22 mouse cellular contexts compared by ENCODE assay signal in genomic region chr8:11637531-11637930, GRCm38 (mm10). TPM values are rescaled to one million over a fixed set of nuclear protein-coding genes. Genes with fewer than 3 reads are reported as not detected.
DNase-seq lines count a peak whose midpoint lies in the region; ATAC-seq lines count a peak whose summit lies in the region.
"Had no signal": no experiment of that assay in that cellular context is flagged by ENCODE, and none has a peak within 500 bp of the region (broad histone marks: within the 10 kb centered on the region; RNA-seq: fewer than 3 reads in every experiment).

No protein-coding gene starts in this region.

- no peak for DNase-seq in forebrain, embryonic 11.5 days (ENCODE audit: low spot score)
- peak; percentile 67 for DNase-seq in 416B (ENCODE audit: low read depth)
- peak; percentile 16 for DNase-seq in NIH3T3 (ENCODE audit: low read depth)
- no peak for DNase-seq in layer of hippocampus, postnatal 10 days (ENCODE audit: low spot score in 2 of 2)
- no peak for DNase-seq in liver
- DNase-seq: adrenal gland, adult 2 months; adrenal gland, postnatal 10 days; adrenal gland, postnatal 25 days; cerebellum, adult 11-12 months; cerebellum, adult 2 months; cerebellum, adult 9-11 months; cerebellum, postnatal 14 days; cerebellum, postnatal 36 days; embryo, embryonic 11 days; gastrocnemius, adult 2 months had no signal

- H3K4me3 ChIP-seq in forebrain, embryonic 12.5 days (replicated peaks) = no peak overlapping the region
- no peak overlapping the region for H3K4me3 ChIP-seq in forebrain, embryonic 16.5 days (replicated peaks; ENCODE audit: low read length)
- no peak overlapping the region for H3K4me3 ChIP-seq in forebrain, embryonic 15.5 days
- no peak overlapping the region for H3K4me3 ChIP-seq in forebrain, embryonic 11.5 days (ENCODE audit: low read depth, low read length)
- H3K4me3 ChIP-seq: embryonic facial prominence, embryonic 13.5 days; embryonic facial prominence, embryonic 15.5 days; erythroblast, embryonic 14.5 days; gastrocnemius, adult 2 months had no signal

- no peak overlapping the region for H3K9ac ChIP-seq in forebrain, embryonic 12.5 days
- H3K9ac ChIP-seq in forebrain, embryonic 16.5 days (replicated peaks; ENCODE audit: low read depth, low read length) = no peak overlapping the region
- no peak overlapping the region for H3K9ac ChIP-seq in forebrain, embryonic 15.5 days (replicated peaks)
- no peak overlapping the region for H3K9ac ChIP-seq in forebrain, embryonic 11.5 days (ENCODE audit: low read length)
- H3K9ac ChIP-seq: embryonic facial prominence, embryonic 13.5 days; embryonic facial prominence, embryonic 15.5 days had no signal

- no peaks in the 10 kb centered on the region for H3K27me3 ChIP-seq in forebrain, embryonic 12.5 days
- H3K27me3 ChIP-seq in forebrain, embryonic 16.5 days (replicated peaks; ENCODE audit: control insufficient read depth, insufficient read depth, low read length) = no peaks in the 10 kb centered on the region
- no peaks in the 10 kb centered on the region for H3K27me3 ChIP-seq in forebrain, embryonic 15.5 days
- no peaks in the 10 kb centered on the region for H3K27me3 ChIP-seq in forebrain, embryonic 11.5 days (ENCODE audit: control insufficient read depth, insufficient read depth, low read length)
- H3K27me3 ChIP-seq: embryonic facial prominence, embryonic 13.5 days; embryonic facial prominence, embryonic 15.5 days had no signal

- 0 out of 2 replicates have a peak overlapping the region, but pooled peaks have one; percentile 99 for H3K27ac ChIP-seq in forebrain, embryonic 12.5 days
- H3K27ac ChIP-seq in forebrain, embryonic 16.5 days (ENCODE audit: low read length) = no peak overlapping the region
- 0 out of 2 replicates have a peak overlapping the region, but pooled peaks have one; percentile 99 for H3K27ac ChIP-seq in forebrain, embryonic 15.5 days (replicated peaks)
- no peak overlapping the region for H3K27ac ChIP-seq in forebrain, embryonic 11.5 days (ENCODE audit: low read depth, low read length)
- H3K27ac ChIP-seq: gastrocnemius, adult 2 months had no signal

- ATAC-seq in forebrain, embryonic 12.5 days (ENCODE audit: low FRiP score) = no peak
- no peak for ATAC-seq in forebrain, embryonic 16.5 days
- no peak for ATAC-seq in forebrain, embryonic 15.5 days (replicated peaks)
- no peak for ATAC-seq in forebrain, embryonic 11.5 days (replicated peaks; ENCODE audit: low FRiP score)

- peaks cover 7% of the 10 kb centered on the region; the same call in 1 of the 2 replicates for H3K36me3 ChIP-seq in forebrain, embryonic 12.5 days (replicated peaks)
- peaks cover 5% of the 10 kb centered on the region; the same call in 1 of the 2 replicates for H3K36me3 ChIP-seq in forebrain, embryonic 16.5 days (ENCODE audit: control insufficient read depth, insufficient read depth)
- H3K36me3 ChIP-seq in forebrain, embryonic 15.5 days = peaks cover 3% of the 10 kb centered on the region; the same call in 1 of the 2 replicates
- H3K36me3 ChIP-seq in forebrain, embryonic 11.5 days (ENCODE audit: control insufficient read depth, insufficient read depth, low read length) = no peaks in the 10 kb centered on the region
- H3K36me3 ChIP-seq: embryonic facial prominence, embryonic 15.5 days had no signal

- H3K9me3 ChIP-seq in forebrain, embryonic 12.5 days = no peaks in the 10 kb centered on the region
- peaks cover 5% of the 10 kb centered on the region; the same call in 1 of the 2 replicates for H3K9me3 ChIP-seq in forebrain, embryonic 16.5 days (ENCODE audit: control insufficient read depth, low read length)
- no peaks in the 10 kb centered on the region for H3K9me3 ChIP-seq in forebrain, embryonic 15.5 days
- no peaks in the 10 kb centered on the region for H3K9me3 ChIP-seq in forebrain, embryonic 11.5 days (ENCODE audit: control insufficient read depth, low read length)
- H3K9me3 ChIP-seq: embryonic facial prominence, embryonic 13.5 days; forebrain, embryonic 10.5 days had no signal

- H3K4me2 ChIP-seq in forebrain, embryonic 12.5 days = no peak overlapping the region
- H3K4me2 ChIP-seq in forebrain, embryonic 16.5 days (ENCODE audit: low read length) = no peak overlapping the region
- no peak overlapping the region for H3K4me2 ChIP-seq in forebrain, embryonic 15.5 days (replicated peaks)
- H3K4me2 ChIP-seq in forebrain, embryonic 11.5 days (ENCODE audit: low read depth, low read length, severe bottlenecking) = no peak overlapping the region
- H3K4me2 ChIP-seq: embryonic facial prominence, embryonic 15.5 days had no signal

- WGBS in forebrain, embryonic 12.5 days = 95% methylated on average over 7 of the region's 7 CpGs
- WGBS in forebrain, embryonic 16.5 days = 91% methylated on average over 7 of the region's 7 CpGs
- WGBS in forebrain, embryonic 15.5 days = 89% methylated on average over 7 of the region's 7 CpGs
- WGBS in forebrain, embryonic 11.5 days = 94% methylated on average over 7 of the region's 7 CpGs

- peaks cover 27% of the 10 kb centered on the region for H3K4me1 ChIP-seq in forebrain, embryonic 12.5 days
- H3K4me1 ChIP-seq in forebrain, embryonic 16.5 days (replicated peaks; ENCODE audit: control insufficient read depth, insufficient read depth, low read length) = peaks cover 24% of the 10 kb centered on the region
- peaks cover 27% of the 10 kb centered on the region for H3K4me1 ChIP-seq in forebrain, embryonic 15.5 days
- H3K4me1 ChIP-seq in forebrain, embryonic 11.5 days (replicated peaks; ENCODE audit: control insufficient read depth, insufficient read depth, low read length) = peaks cover 13% of the 10 kb centered on the region

RNA-seq across cellular contexts. Expression of gene Ankrd10, which starts 2.0 kb away (rescaled TPM):
- polyA plus RNA-seq in forebrain, embryonic 12.5 days (2016; fragmentation: Nextera tagmentation; extraction: Ambion mirVana) = 137 and 145 TPM in 2 replicates
- polyA plus RNA-seq in forebrain, embryonic 16.5 days (2015; fragmentation: Nextera tagmentation; extraction: Ambion mirVana) = 126 TPM in 2 replicates
- 119 and 121 TPM in 2 replicates for polyA plus RNA-seq in forebrain, embryonic 15.5 days (2015; fragmentation: Nextera tagmentation; extraction: Ambion mirVana)
- 133 and 143 TPM in 2 replicates for polyA plus RNA-seq in forebrain, embryonic 11.5 days (2014; fragmentation: Nextera tagmentation; extraction: Ambion mirVana)
- total RNA-seq in layer of hippocampus, postnatal 10 days (2021) = 10 to 100 TPM; 69.1 to 71.8 TPM

Comparison
In these comparisons a context has a peak if more than half of its experiments do, and no peak if none do; other contexts are left out.
1. H3K27ac ChIP-seq: peak in forebrain, embryonic 12.5 days (single experiment) and forebrain, embryonic 15.5 days (single experiment); none in forebrain, embryonic 16.5 days (single experiment) and forebrain, embryonic 11.5 days (single experiment).
2. DNase-seq: peak in 416B (single experiment) and NIH3T3 (single experiment); none in forebrain, embryonic 11.5 days (single experiment), layer of hippocampus, postnatal 10 days (0 of 2) and liver (single experiment).